Mouse (Mus musculus) myocyte (in vitro differentiated cells): ENCODE data around the gene Bmpr2.

Source experiments
- CEBPB ChIP-seq: IDR thresholded peaks from 2 replicates; pipeline ENCODE4 v1.6.1; 2011; ENCODE audit warnings: mild to moderate bottlenecking, moderate library complexity; ENCODE audit not compliant: poor library complexity, insufficient read depth, severe bottlenecking
- MYOG ChIP-seq, 3 experiments: IDR thresholded peaks; one replicate each; pipeline ENCODE4 v1.6.1; 2011; ENCODE audit warnings: control low read depth in 2 of 3, low read depth in 2 of 3, mild to moderate bottlenecking in 2 of 3; ENCODE audit not compliant: insufficient read length in 2 of 3, control insufficient read depth in 1 of 3, insufficient read depth in 1 of 3

DNA sequence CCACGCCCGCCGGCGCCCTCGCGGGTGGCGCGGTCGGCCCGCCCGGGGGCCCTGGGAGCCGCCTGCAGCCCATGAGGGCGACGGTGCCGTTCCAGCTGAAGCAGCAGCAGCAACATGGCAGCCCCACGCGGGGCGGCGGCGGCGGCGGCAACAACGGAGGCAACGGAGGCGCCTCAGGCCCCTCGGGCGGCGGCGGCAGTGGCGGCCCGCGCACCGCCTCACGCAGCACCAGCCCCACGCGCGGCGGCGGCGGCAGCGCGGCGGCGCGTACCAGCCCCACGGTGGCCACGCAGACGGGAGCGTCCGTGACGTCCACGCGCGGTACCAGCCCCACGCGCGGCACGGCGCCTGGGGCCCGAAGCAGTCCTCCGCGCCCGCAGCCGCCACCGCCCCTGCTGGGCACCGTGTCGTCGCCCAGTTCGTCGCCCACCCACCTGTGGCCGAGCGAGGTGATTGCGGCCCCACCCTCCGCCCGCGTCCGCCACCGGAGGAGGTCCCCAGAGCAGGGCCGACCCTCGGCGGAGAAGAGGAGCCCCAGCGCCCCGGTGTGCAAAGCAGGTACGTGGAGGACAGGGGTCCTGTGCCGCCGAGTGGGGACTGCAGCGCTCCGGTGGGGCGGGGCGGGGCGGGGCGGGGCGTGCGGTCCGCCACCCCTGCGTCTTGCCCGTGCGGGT is 150.1 kb downstream of the Bmpr2 start:
- no peak for TF ChIP-seq MYOG (IDR thresholded peaks at IDR 0.05; ENCODE audit: control insufficient read depth in 1 of 3, insufficient read depth in 1 of 3, insufficient read length in 2 of 3, low read depth in 2 of 3)
- no peak for TF ChIP-seq CEBPB
